Mouse (Mus musculus): ENCODE measurements at regions not wholly inside any gene's neighbourhood (a gene's known extent, or its start where the extent isn't known, plus 50 kb on each side); places are given as distances from the start of the nearest gene placed in this dataset.

DNA sequence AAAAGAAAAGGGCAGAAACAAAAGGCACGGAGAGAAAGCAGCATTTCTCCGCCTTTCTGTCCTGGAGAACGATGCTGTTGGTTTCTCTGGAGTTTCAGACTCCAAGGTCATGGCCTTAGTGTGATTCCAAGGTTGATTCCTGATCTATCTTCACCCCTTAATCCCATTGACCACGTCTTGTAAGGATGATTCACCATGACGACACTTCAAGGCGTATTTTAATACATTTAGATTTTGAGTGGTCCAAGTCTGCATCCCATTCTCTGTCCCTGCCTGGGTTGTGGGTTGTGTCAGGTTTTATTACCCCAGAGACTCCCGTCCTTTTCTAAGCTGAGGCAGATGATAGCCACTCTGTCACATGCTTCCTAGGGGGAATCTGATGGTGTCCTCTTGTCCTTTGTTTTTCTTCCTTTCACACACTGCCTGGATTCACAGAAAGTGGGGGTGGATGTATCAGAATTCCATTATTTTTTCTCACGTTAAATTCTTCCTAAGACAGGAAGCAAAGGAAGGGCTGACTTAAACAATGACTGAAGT is 505.0 kb upstream of the Tmpo start:
- Histone ChIP-seq H3K36me3 (replicated peaks; ENCODE audit: low read length) (no peaks in the 10 kb centered on the region), H3K9me3 (peaks cover 17% of the 10 kb centered on the region), H3K4me1 (no peaks in the 10 kb centered on the region), H3K4me3 (replicated peaks) (no peak overlapping the region), H3K27me3 (replicated peaks) (no peaks in the 10 kb centered on the region)
- TF ChIP-seq GATA1 (IDR thresholded peaks at IDR 0.05; ENCODE audit: borderline replicate concordance, low read length) (no peak), FLI1 (IDR thresholded peaks at IDR 0.05; ENCODE audit: low read length) (no peak)

DNA sequence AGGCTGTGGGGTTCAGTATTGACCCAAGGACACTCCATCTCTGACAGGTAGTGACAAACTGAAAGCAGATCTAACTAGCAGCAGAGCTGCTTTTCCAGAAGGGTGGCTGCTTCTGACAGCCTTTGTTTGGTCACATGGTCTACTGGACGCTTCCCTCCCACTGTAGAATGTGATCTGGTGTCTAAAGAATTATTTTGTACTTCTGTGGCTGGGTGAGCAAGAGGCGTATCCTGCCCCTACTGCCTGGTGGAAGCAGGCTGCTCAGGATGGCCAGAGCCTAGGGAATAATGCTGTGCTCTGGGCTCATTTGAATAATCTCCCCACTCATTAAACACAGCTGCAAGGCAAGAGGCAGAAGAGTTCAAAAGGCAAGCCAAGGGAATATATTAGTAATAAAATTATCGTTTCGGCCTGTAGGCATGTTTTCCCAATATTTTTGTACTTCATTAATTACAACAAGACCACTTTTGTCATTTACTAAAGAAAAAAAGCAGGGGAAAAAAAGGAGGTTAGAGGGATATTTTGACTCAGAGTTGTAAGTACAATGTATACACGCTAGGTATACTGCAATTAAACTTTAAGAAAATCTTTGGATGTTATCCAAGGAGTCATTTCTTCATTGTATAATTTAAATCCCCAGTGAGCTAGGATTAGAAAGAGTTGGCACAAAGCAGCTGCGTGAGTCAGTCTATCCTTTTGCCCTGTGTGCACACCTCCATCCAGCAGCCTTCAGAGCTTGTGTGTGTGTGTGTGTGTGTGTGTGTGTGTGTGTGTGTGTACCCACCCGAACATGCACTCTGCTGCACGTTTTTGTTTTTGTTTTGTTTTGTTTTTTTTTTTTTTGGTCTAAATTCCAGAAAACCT is 504.3 kb upstream of the Tmpo start:
- peaks cover 17% of the 10 kb centered on the region for H3K9me3 ChIP-seq
- H3K4me3 ChIP-seq (replicated peaks) = no peak overlapping the region
- no peaks in the 10 kb centered on the region for H3K4me1 ChIP-seq
- H3K27me3 ChIP-seq (replicated peaks) = no peaks in the 10 kb centered on the region
- no peak for TF ChIP-seq FLI1 (IDR thresholded peaks at IDR 0.05; ENCODE audit: low read length)
- no peaks in the 10 kb centered on the region for H3K36me3 ChIP-seq (replicated peaks; ENCODE audit: low read length)

DNA sequence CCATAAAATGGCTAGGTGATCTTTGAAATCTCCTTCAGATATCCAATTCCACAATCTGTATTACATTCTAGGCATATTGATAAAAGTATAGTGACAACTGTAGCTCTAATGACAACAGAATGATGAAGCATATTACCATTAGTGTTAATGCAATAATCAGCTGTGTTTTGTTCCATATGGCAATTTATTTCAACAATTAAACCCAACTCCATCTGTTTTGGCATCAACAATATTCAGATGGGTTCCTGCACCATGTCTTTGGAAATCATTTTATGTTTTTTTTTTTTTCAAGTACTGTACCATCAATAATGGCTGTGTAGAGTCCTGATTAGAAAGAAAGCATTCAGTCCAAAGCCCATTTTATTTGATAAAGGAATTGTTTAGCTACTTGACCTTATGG is 498.5 kb upstream of the Tmpo start:
- H3K36me3 ChIP-seq (replicated peaks; ENCODE audit: low read length) = no peaks in the 10 kb centered on the region
- no peaks in the 10 kb centered on the region for H3K27me3 ChIP-seq (replicated peaks)
- no peak overlapping the region for H3K4me3 ChIP-seq (replicated peaks)
- no peaks in the 10 kb centered on the region for H3K4me1 ChIP-seq
- no peak for TF ChIP-seq GATA1 (IDR thresholded peaks at IDR 0.05; ENCODE audit: borderline replicate concordance, low read length)
- TF ChIP-seq FLI1 (IDR thresholded peaks at IDR 0.05; ENCODE audit: low read length) = no peak
- H3K9me3 ChIP-seq = peaks cover 21% of the 10 kb centered on the region

DNA sequence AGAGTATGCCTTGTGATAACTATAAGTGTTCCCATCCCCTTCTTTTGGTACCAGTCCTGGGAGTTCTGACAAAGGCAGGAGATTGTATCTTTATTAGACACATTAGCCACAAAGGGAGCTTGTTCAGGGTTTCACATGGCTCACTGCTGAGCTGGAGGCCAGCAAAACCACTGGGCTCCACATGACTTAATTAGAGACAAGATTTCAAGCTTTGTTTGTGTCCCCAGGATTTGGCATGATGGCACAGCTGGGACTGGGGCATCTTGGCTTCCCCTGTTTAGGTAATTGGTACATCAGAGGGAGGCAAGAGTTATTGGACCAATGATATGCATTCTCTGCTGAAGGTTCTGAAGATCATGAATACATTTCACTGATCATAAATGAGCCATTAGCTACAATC is 456.8 kb upstream of the Tmpo start:
- Histone ChIP-seq H3K27me3 (replicated peaks) (no peaks in the 10 kb centered on the region), H3K9me3 (peaks cover 22% of the 10 kb centered on the region), H3K4me3 (replicated peaks) (no peak overlapping the region), H3K36me3 (replicated peaks; ENCODE audit: low read length) (no peaks in the 10 kb centered on the region), H3K4me1 (no peaks in the 10 kb centered on the region)
- TF ChIP-seq GATA1 (IDR thresholded peaks at IDR 0.05; ENCODE audit: borderline replicate concordance, low read length) = no peak
- no peak for TF ChIP-seq FLI1 (IDR thresholded peaks at IDR 0.05; ENCODE audit: low read length)

DNA sequence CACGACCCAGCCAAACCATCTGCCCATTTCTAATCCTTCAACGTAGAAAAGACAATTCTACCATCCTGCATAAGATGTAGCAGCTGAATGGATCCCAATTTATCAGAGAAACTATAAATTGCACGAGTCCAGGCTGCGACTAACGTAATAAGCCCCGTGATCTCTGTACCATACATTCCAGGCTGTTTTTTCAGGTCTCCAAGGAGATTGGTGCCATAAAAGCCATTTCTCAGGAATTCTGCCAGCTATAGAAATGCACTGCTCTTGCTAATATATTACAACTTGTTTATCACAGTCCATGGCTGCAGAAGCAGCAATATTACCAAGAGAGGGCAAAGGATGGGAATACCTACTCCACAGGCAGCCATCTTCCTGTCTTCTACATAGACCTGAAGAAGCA is 447.6 kb upstream of the Tmpo start:
- Histone ChIP-seq H3K9me3 (peaks cover 17% of the 10 kb centered on the region), H3K4me1 (no peaks in the 10 kb centered on the region), H3K4me3 (replicated peaks) (no peak overlapping the region), H3K36me3 (replicated peaks; ENCODE audit: low read length) (no peaks in the 10 kb centered on the region), H3K27me3 (replicated peaks) (no peaks in the 10 kb centered on the region)
- no peak for TF ChIP-seq GATA1 (IDR thresholded peaks at IDR 0.05; ENCODE audit: borderline replicate concordance, low read length)
- TF ChIP-seq FLI1 (IDR thresholded peaks at IDR 0.05; ENCODE audit: low read length) = no peak

DNA sequence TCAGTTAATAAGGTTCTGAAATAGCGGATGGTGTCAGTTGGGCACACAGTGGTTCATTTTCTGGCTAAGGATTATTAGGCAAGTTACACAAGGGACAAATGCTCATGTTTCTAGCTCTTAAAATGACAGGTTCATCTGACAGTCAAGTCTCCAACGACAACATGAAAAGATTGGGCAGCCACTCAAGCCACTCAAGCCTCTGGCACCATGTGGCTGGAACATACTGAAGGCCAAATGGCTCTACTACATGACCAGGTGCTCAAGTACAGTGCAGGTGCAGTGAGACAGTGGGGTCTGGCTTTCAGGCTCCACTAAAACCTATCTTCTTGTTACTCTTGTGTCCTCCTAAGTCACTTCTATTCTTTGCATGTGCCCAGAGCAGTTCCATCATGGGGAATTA is 441.2 kb upstream of the Tmpo start:
- Histone ChIP-seq H3K9me3 (peaks cover 21% of the 10 kb centered on the region), H3K36me3 (replicated peaks; ENCODE audit: low read length) (no peaks in the 10 kb centered on the region), H3K27me3 (replicated peaks) (no peaks in the 10 kb centered on the region), H3K4me3 (replicated peaks) (no peak overlapping the region), H3K4me1 (no peaks in the 10 kb centered on the region)
- TF ChIP-seq GATA1 (IDR thresholded peaks at IDR 0.05; ENCODE audit: borderline replicate concordance, low read length) (no peak), FLI1 (IDR thresholded peaks at IDR 0.05; ENCODE audit: low read length) (no peak)

DNA sequence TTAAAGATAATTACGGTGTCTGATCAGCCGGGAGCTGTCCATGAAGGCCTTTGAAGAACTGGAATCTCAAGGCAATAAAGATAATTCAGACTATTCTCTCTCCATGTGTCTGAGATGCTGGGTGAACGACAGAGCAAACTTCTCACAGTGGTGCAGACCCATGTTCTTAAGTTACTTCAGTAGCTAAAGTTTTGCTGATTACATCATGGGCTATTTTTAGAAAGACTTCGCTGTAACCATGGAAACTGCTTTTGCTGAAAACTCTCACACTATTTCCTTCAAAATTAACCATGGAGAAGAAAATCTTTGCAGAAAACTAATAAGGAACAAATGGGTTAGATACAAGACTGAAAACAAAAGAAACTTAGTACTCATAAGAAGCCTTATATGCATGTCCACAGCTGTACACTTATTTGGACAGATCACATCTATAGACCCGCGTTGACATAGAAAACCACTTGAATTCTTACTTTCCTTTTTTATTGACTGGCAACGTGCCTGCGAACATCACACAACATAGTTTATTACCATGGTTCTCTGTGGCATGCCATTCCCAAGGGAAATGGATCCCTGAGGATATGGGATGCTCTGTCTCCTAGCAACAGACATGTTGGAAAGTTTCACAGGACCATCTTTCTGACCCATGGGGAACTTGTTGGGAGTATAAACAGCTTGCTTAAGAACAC is 432.8 kb upstream of the Tmpo start:
- no peaks in the 10 kb centered on the region for H3K36me3 ChIP-seq (replicated peaks; ENCODE audit: low read length)
- H3K4me3 ChIP-seq (replicated peaks) = no peak overlapping the region
- H3K4me1 ChIP-seq = no peaks in the 10 kb centered on the region
- no peaks in the 10 kb centered on the region for H3K27me3 ChIP-seq (replicated peaks)
- TF ChIP-seq FLI1 (IDR thresholded peaks at IDR 0.05; ENCODE audit: low read length) (no peak), GATA1 (IDR thresholded peaks at IDR 0.05; ENCODE audit: borderline replicate concordance, low read length) (no peak)
- peaks cover 40% of the 10 kb centered on the region for H3K9me3 ChIP-seq

DNA sequence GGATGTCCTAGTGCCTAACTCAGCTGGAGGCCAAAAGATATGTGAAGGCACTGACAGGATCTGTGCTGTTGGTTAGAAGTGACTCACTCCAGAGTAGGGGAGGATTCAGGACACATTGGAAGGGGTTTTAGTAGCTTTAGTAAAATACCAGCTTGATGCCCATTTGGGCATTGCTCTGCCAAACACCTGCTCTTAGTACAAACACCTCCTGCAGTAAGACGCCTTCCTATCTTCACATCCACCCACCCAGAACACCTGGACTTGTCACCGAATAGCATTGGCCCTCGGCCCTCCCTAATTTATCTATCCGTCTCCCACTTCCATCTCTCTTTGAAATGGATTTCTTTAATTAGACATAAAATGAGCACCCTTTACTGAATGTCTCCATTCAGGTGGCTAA is 430.9 kb upstream of the Tmpo start:
- Histone ChIP-seq H3K27me3 (replicated peaks) (no peaks in the 10 kb centered on the region), H3K4me3 (replicated peaks) (no peak overlapping the region), H3K36me3 (replicated peaks; ENCODE audit: low read length) (no peaks in the 10 kb centered on the region), H3K4me1 (no peaks in the 10 kb centered on the region), H3K9me3 (peaks cover 40% of the 10 kb centered on the region)
- TF ChIP-seq GATA1 (IDR thresholded peaks at IDR 0.05; ENCODE audit: borderline replicate concordance, low read length) (no peak), FLI1 (IDR thresholded peaks at IDR 0.05; ENCODE audit: low read length) (no peak)

DNA sequence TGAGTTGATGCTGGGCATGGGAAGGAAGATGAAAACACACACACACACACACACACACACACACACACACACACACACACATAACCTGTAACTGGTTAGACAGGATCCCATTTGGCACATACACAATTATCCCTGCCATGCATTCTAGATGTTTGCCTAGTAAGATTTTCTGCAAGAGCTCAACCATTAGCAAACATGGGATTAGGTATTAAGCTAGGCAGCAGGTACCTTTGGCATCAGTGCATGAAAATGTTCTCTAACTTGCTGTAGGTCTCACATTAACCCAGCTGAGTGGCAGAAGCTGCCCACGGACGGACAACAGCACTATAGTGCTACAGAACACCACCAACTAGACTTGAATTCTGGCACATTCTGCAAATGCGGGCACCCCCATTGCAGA is 413.8 kb upstream of the Tmpo start:
- Histone ChIP-seq H3K27me3 (replicated peaks) (no peaks in the 10 kb centered on the region), H3K4me3 (replicated peaks) (no peak overlapping the region), H3K9me3 (peaks cover 13% of the 10 kb centered on the region), H3K4me1 (no peaks in the 10 kb centered on the region), H3K36me3 (replicated peaks; ENCODE audit: low read length) (no peaks in the 10 kb centered on the region)
- no peak for TF ChIP-seq GATA1 (IDR thresholded peaks at IDR 0.05; ENCODE audit: borderline replicate concordance, low read length)
- TF ChIP-seq FLI1 (IDR thresholded peaks at IDR 0.05; ENCODE audit: low read length) = no peak

DNA sequence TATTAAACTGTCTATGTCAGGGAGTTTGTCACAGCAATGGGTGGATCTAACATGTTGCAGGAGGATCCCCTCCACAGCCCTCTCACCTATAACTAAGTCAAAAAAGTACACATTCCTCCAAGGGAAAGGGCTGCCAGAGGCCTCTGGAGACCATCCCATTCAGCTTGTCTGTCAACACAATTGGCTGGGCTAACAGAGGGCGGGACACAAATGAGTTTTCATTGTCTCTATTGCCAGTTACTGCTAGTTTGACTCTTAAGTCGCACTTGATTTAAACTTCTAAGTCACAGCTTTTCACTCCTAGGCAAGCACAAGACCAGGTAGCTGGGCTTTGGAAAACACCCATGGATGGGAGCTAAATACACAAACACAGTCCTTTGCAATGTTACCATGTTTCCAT is 412.3 kb upstream of the Tmpo start:
- TF ChIP-seq GATA1 (IDR thresholded peaks at IDR 0.05; ENCODE audit: borderline replicate concordance, low read length) = no peak
- no peak for TF ChIP-seq FLI1 (IDR thresholded peaks at IDR 0.05; ENCODE audit: low read length)

More for the DNA sequence above, 412.3 kb upstream of the Tmpo start:
- H3K4me1 ChIP-seq = no peaks in the 10 kb centered on the region
- H3K4me3 ChIP-seq (replicated peaks) = no peak overlapping the region
- no peaks in the 10 kb centered on the region for H3K27me3 ChIP-seq (replicated peaks)
- H3K9me3 ChIP-seq = peaks cover 15% of the 10 kb centered on the region
- no peaks in the 10 kb centered on the region for H3K36me3 ChIP-seq (replicated peaks; ENCODE audit: low read length)

Data from megakaryocyte, embryonic 14.5 days (primary cell).